Mouse (Mus musculus): ENCODE data around the gene Cgrrf1.

DNA sequence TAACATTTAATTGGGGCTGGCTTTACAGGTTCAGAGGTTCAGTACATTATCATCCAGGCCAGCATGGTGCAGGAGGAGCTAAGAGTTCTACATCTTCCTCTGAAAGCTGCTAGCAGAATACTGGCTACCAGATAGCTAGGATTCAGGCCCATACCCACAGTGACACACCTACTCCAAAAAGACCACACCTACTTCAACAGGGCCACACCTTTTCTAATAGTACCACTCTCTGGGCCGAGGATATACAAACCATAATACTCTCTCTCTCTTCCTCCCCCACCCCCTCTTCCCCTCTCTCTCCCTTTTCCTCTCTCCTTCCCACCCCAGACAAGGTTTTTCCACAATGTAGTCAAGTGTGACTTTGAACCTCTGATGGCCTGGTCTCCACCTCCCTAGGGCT lies 4.5 kb upstream of the Cgrrf1 start:
- TF ChIP-seq GATA1 (IDR thresholded peaks at IDR 0.05; ENCODE audit: borderline replicate concordance, low read length) (no peak), FLI1 (IDR thresholded peaks at IDR 0.05; ENCODE audit: low read length) (no peak)

Measured in megakaryocyte, embryonic 14.5 days (primary cell).